8 mouse cellular contexts compared by ENCODE assay signal in genomic region chr13:111977769-111978674, GRCm38 (mm10).
A peak's percentile ranks its signal among the peaks of the same experiment; 100 is the strongest.
DNase-seq lines count a peak whose midpoint lies in the region; ATAC-seq and TF ChIP-seq lines count a peak whose summit lies in the region.

No protein-coding gene starts in this region.

- H3K4me3 ChIP-seq in forebrain, postnatal 0 days (ENCODE audit: low read depth, low read length) = no peak overlapping the region
- no peak overlapping the region for H3K4me3 ChIP-seq in forebrain, embryonic 14.5 days (ENCODE audit: low read depth, low read length)

- no peaks in the 10 kb centered on the region for H3K36me3 ChIP-seq in forebrain, postnatal 0 days (ENCODE audit: insufficient read depth)
- no peaks in the 10 kb centered on the region for H3K36me3 ChIP-seq in forebrain, embryonic 14.5 days (ENCODE audit: control insufficient read depth, insufficient read depth, low read length)

- no peak overlapping the region for H3K9ac ChIP-seq in forebrain, postnatal 0 days
- H3K9ac ChIP-seq in forebrain, embryonic 14.5 days (ENCODE audit: low read length) = no peak overlapping the region

- no peaks in the 10 kb centered on the region for H3K9me3 ChIP-seq in forebrain, postnatal 0 days (ENCODE audit: low read length)
- no peaks in the 10 kb centered on the region for H3K9me3 ChIP-seq in forebrain, embryonic 14.5 days (replicated peaks; ENCODE audit: control insufficient read depth, low read length)

- no peaks in the 10 kb centered on the region for H3K27me3 ChIP-seq in forebrain, postnatal 0 days (ENCODE audit: insufficient read depth, low read length)
- no peaks in the 10 kb centered on the region for H3K27me3 ChIP-seq in forebrain, embryonic 14.5 days (replicated peaks; ENCODE audit: control insufficient read depth, insufficient read depth, low read length)

- 81% methylated on average over 31 of the region's 31 CpGs for WGBS in forebrain, postnatal 0 days
- whole genome bisulfite sequencing in forebrain, embryonic 14.5 days = 85% methylated on average over 31 of the region's 31 CpGs

- peaks cover 11% of the 10 kb centered on the region; the same call in 1 of the 2 replicates for H3K4me1 ChIP-seq in forebrain, postnatal 0 days (ENCODE audit: insufficient read depth)
- H3K4me1 ChIP-seq in forebrain, embryonic 14.5 days (ENCODE audit: control insufficient read depth, insufficient read depth, low read length) = peaks cover 16% of the 10 kb centered on the region

- no peak overlapping the region for H3K4me2 ChIP-seq in forebrain, postnatal 0 days (ENCODE audit: low read depth)
- H3K4me2 ChIP-seq in forebrain, embryonic 14.5 days (ENCODE audit: low read length) = no peak overlapping the region

- intact Hi-C loops in left cerebral cortex, postnatal 36 days (cut with DNase I) = loop anchor here (5.0 kb wide), 1 partner anchor 171 kb away; the partner anchor contains the start of gene Map3k1

- peak; percentile 45; the same call in 1 of the 2 replicates for ATAC-seq in forebrain, postnatal 0 days
- no peak for ATAC-seq in forebrain, embryonic 14.5 days
- peak; percentile 92 for ATAC-seq in CD4-positive, CD25-positive, alpha-beta regulatory T cell, adult 4 months
- peak; percentile 55 for ATAC-seq in granulocyte monocyte progenitor cell, adult 5-6 weeks (replicated peaks; ENCODE audit: poor library complexity, severe bottlenecking)

- no peak overlapping the region for H3K27ac ChIP-seq in forebrain, postnatal 0 days (ENCODE audit: low read depth, low read length)
- H3K27ac ChIP-seq in forebrain, embryonic 14.5 days (ENCODE audit: low read depth, low read length) = no peak overlapping the region

- no peak for DNase-seq in forebrain, postnatal 0 days
- no peak for DNase-seq in forebrain, embryonic 14.5 days (ENCODE audit: low spot score)
- DNase-seq in natural killer cell, adult 2 months (ENCODE audit: low spot score in 2 of 2) = peak; percentile 18 to 64
- no peak for DNase-seq in left cerebral cortex, postnatal 36 days (ENCODE audit: low spot score in 2 of 2)
- DNase-seq in layer of hippocampus, postnatal 14 days (ENCODE audit: low spot score in 2 of 2) = no peak
- DNase-seq in ovary, postnatal 10 days (ENCODE audit: low spot score) = no peak

- TF ChIP-seq CTCF in forebrain, postnatal 0 days (IDR thresholded peaks at IDR 0.05; ENCODE audit: low read depth) = no peak

Comparison
In these comparisons a context has a peak if more than half of its experiments do, and no peak if none do; other contexts are left out.
1. DNase-seq: peak in natural killer cell, adult 2 months (2 of 2); none in forebrain, postnatal 0 days (single experiment), forebrain, embryonic 14.5 days (single experiment), left cerebral cortex, postnatal 36 days (0 of 2), layer of hippocampus, postnatal 14 days (0 of 2) and ovary, postnatal 10 days (single experiment).